Comparison of ENCODE assay signal across 24 mouse cellular contexts in the genomic region with DNA sequence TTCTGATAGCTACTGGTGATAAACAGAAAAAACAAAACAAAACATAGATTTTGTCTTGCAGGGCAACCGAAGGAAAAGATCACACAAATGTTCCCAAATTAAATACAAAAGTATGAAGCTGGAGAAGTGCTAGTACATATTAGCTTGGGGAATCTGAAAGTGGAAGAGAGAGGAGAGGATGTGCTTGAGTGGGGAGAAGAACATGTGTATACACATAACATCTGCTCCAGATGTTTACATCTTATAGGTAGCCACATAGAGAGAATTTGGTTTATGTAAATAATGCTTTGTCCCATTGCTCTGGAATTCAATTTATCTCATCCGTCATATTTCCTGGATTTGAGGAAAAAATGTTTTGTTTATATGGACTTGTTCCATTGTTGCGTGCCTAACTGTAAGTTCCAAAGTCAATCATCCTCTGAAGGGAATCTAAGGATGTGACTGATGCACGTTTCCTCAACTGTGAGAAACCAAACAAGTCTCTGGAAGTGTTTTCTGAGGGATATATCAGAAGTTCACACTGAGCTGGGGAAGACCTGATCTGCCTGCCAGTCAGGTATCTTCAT. TPM values are rescaled to one million over a fixed set of nuclear protein-coding genes. Genes with fewer than 3 reads are reported as not detected.
DNase-seq lines count a peak whose midpoint lies in the region; ATAC-seq and TF ChIP-seq lines count a peak whose summit lies in the region.
"Had no signal": no experiment of that assay in that cellular context is flagged by ENCODE, and none has a peak within 500 bp of the region (broad histone marks: within the 10 kb centered on the region; RNA-seq: fewer than 3 reads in every experiment).

No protein-coding gene starts in this region.

- no peak for TF ChIP-seq RAD21 in CH12.LX (IDR thresholded peaks at IDR 0.05; ENCODE audit: low read depth, low read length)

- H3K4me3 ChIP-seq in gastrocnemius, adult 2 months, result no peak overlapping the region
- peak overlapping the region; percentile 1 for H3K4me3 ChIP-seq in lung, adult 2 months (replicated peaks; ENCODE audit: extremely low read depth, low read depth, low read length)
- H3K4me3 ChIP-seq in CH12.LX (replicated peaks in 1 of 3; ENCODE audit: low read depth in 2 of 3, low read length in 2 of 3, poor library complexity in 1 of 3), result no peak overlapping the region
- no peak overlapping the region for H3K4me3 ChIP-seq in intestine, postnatal 0 days (ENCODE audit: low read depth, low read length)
- H3K4me3 ChIP-seq in liver, embryonic 11.5 days (ENCODE audit: low read depth, low read length), result no peak overlapping the region
- H3K4me3 ChIP-seq in hindbrain, embryonic 12.5 days, result no peak overlapping the region
- H3K4me3 ChIP-seq: embryonic facial prominence, embryonic 13.5 days; forebrain, embryonic 10.5 days; forebrain, embryonic 15.5 days; heart, embryonic 10.5 days; heart, embryonic 15.5 days; hindbrain, embryonic 15.5 days; liver, embryonic 15.5 days had no signal

- in situ Hi-C loops in CH12.LX (cut with MboI; ENCODE audit: low pct_ligation_motif_present, low pct_unique_long_range_greater_than_20kb, low sequenced_read_pairs), result no loop called here

- no peak for TF ChIP-seq EP300 in CH12.LX (IDR thresholded peaks at IDR 0.05; ENCODE audit: low read length)

- intact Hi-C loops in gastrocnemius, adult 2 months (cut with DNase I), result loop anchor here (5.0 kb wide), 1 partner anchor 44 kb away; the partner anchor contains the start of gene Cd200
- intact Hi-C loops in gastrocnemius, postnatal 14 days (cut with DNase I; ENCODE audit: low total_unique reads), result no loop called here

- H3K4me2 ChIP-seq in CH12.LX (ENCODE audit: insufficient read depth, low read depth, poor library complexity, severe bottlenecking), result no peak overlapping the region
- H3K4me2 ChIP-seq in intestine, postnatal 0 days (replicated peaks; ENCODE audit: low read depth), result no peak overlapping the region
- H3K4me2 ChIP-seq in liver, embryonic 11.5 days, result no peak overlapping the region
- no peak overlapping the region for H3K4me2 ChIP-seq in hindbrain, embryonic 12.5 days (replicated peaks)
- H3K4me2 ChIP-seq: embryonic facial prominence, embryonic 13.5 days; forebrain, embryonic 15.5 days; heart, embryonic 15.5 days; hindbrain, embryonic 15.5 days; liver, embryonic 15.5 days had no signal

- WGBS in lung, adult 2 months, result 33% methylated on average over 4 of the region's 4 CpGs
- WGBS in intestine, postnatal 0 days, result 71% methylated on average over 4 of the region's 4 CpGs
- WGBS in liver, embryonic 11.5 days, result 69% methylated on average over 4 of the region's 4 CpGs
- WGBS in hindbrain, embryonic 12.5 days, result 85% methylated on average over 4 of the region's 4 CpGs

- H3K9ac ChIP-seq in CH12.LX (ENCODE audit: insufficient read depth, low read depth), result no peak overlapping the region
- H3K9ac ChIP-seq in intestine, postnatal 0 days (ENCODE audit: low read depth, low read length), result no peak overlapping the region
- no peak overlapping the region for H3K9ac ChIP-seq in liver, embryonic 11.5 days (ENCODE audit: low read depth, low read length)
- no peak overlapping the region for H3K9ac ChIP-seq in hindbrain, embryonic 12.5 days
- H3K9ac ChIP-seq: embryonic facial prominence, embryonic 13.5 days; forebrain, embryonic 15.5 days; heart, embryonic 15.5 days; hindbrain, embryonic 15.5 days; liver, embryonic 15.5 days had no signal

- no peak for TF ChIP-seq POLR2A in lung, adult 2 months (IDR thresholded peaks at IDR 0.05; ENCODE audit: borderline replicate concordance, extremely low read depth, low read depth, low read length)
- no peak for TF ChIP-seq POLR2A in CH12.LX (IDR thresholded peaks at IDR 0.05; ENCODE audit: low read depth, low read length)

- no peak for DNase-seq in gastrocnemius, adult 2 months
- no peak for DNase-seq in gastrocnemius, postnatal 14 days
- DNase-seq in lung, adult 2 months, result no peak
- no peak for DNase-seq in lung, postnatal 14 days
- no peak for DNase-seq in CH12.LX (ENCODE audit: extremely low read depth)
- no peak for DNase-seq in liver, embryonic 11.5 days (ENCODE audit: low spot score)
- DNase-seq: adrenal gland, adult 8-10 months; cerebellum, adult 8-10 months; cerebellum, postnatal 36 days; kidney, postnatal 14 days; liver; midbrain, embryonic 14.5 days; thymus, adult 2 months; thymus, postnatal 36 days had no signal

- TF ChIP-seq CTCF in gastrocnemius, adult 2 months (IDR thresholded peaks at IDR 0.05), result no peak
- no peak for TF ChIP-seq CTCF in lung, adult 2 months (IDR thresholded peaks at IDR 0.05; ENCODE audit: insufficient read depth, low read length)
- no peak for TF ChIP-seq CTCF in CH12.LX (conservative IDR thresholded peaks at IDR 0.05 in 1 of 2, IDR thresholded peaks at IDR 0.05 in 1 of 2; ENCODE audit: low read depth in 2 of 2, low read length in 2 of 2)
- no peak for TF ChIP-seq CTCF in intestine, postnatal 0 days (IDR thresholded peaks at IDR 0.05; ENCODE audit: low read depth)

- no peaks in the 10 kb centered on the region for H3K79me2 ChIP-seq in CH12.LX (replicated peaks; ENCODE audit: control insufficient read depth, extremely low read depth, insufficient read depth, poor library complexity, severe bottlenecking)

- no peaks in the 10 kb centered on the region for H3K36me3 ChIP-seq in CH12.LX (replicated peaks in 1 of 2; ENCODE audit: control insufficient read depth in 1 of 2, insufficient read depth in 1 of 2, low read length in 1 of 2)
- H3K36me3 ChIP-seq in intestine, postnatal 0 days (ENCODE audit: control insufficient read depth, insufficient read depth), result no peaks in the 10 kb centered on the region
- H3K36me3 ChIP-seq in liver, embryonic 11.5 days (ENCODE audit: control insufficient read depth, insufficient read depth, low read length), result no peaks in the 10 kb centered on the region
- H3K36me3 ChIP-seq in hindbrain, embryonic 12.5 days, result no peaks in the 10 kb centered on the region
- H3K36me3 ChIP-seq: embryonic facial prominence, embryonic 13.5 days; forebrain, embryonic 10.5 days; forebrain, embryonic 15.5 days; G1E; heart, embryonic 10.5 days; heart, embryonic 15.5 days; hindbrain, embryonic 15.5 days; liver, embryonic 15.5 days had no signal

- no peak for ATAC-seq in intestine, postnatal 0 days
- ATAC-seq in liver, embryonic 11.5 days (replicated peaks; ENCODE audit: low FRiP score), result no peak
- ATAC-seq in hindbrain, embryonic 12.5 days (ENCODE audit: low FRiP score), result no peak
- ATAC-seq: forebrain, embryonic 15.5 days had no signal

- H3K4me1 ChIP-seq in lung, adult 2 months (ENCODE audit: control insufficient read depth, insufficient read depth, low read length), result peaks cover 20% of the 10 kb centered on the region
- peaks cover 0 to 8% of the 10 kb centered on the region in 2 experiments; a peak in 1 of 4 replicates for H3K4me1 ChIP-seq in CH12.LX (ENCODE audit: control insufficient read depth in 1 of 2, insufficient read depth in 2 of 2)
- 0 out of 2 replicates have a peak, but pooled peaks cover 5% of the 10 kb centered on the region for H3K4me1 ChIP-seq in intestine, postnatal 0 days (replicated peaks; ENCODE audit: control insufficient read depth, insufficient read depth, low read length)
- H3K4me1 ChIP-seq in liver, embryonic 11.5 days (replicated peaks; ENCODE audit: control insufficient read depth, insufficient read depth, low read length), result no peaks in the 10 kb centered on the region
- no peaks in the 10 kb centered on the region for H3K4me1 ChIP-seq in hindbrain, embryonic 12.5 days
- H3K4me1 ChIP-seq: embryonic facial prominence, embryonic 13.5 days; forebrain, embryonic 15.5 days; heart, embryonic 10.5 days; heart, embryonic 15.5 days; hindbrain, embryonic 15.5 days; liver, embryonic 15.5 days had no signal

- peak overlapping the region; percentile 73 for H3K27ac ChIP-seq in gastrocnemius, adult 2 months
- H3K27ac ChIP-seq in CH12.LX (ENCODE audit: insufficient read depth, low read depth), result no peak overlapping the region
- peak overlapping the region; percentile 70 for H3K27ac ChIP-seq in intestine, postnatal 0 days (ENCODE audit: low read depth, low read length)
- no peak overlapping the region for H3K27ac ChIP-seq in liver, embryonic 11.5 days (ENCODE audit: low read depth, low read length)
- no peak overlapping the region for H3K27ac ChIP-seq in hindbrain, embryonic 12.5 days
- H3K27ac ChIP-seq: embryonic facial prominence, embryonic 13.5 days; forebrain, embryonic 10.5 days; forebrain, embryonic 15.5 days; heart, embryonic 10.5 days; heart, embryonic 15.5 days; hindbrain, embryonic 15.5 days; liver, embryonic 15.5 days had no signal

- H3K9me3 ChIP-seq in CH12.LX (replicated peaks; ENCODE audit: low read length), result no peaks in the 10 kb centered on the region
- H3K9me3 ChIP-seq in intestine, postnatal 0 days (ENCODE audit: control insufficient read depth), result no peaks in the 10 kb centered on the region
- no peaks in the 10 kb centered on the region for H3K9me3 ChIP-seq in liver, embryonic 11.5 days (ENCODE audit: control insufficient read depth, low read length)
- H3K9me3 ChIP-seq in hindbrain, embryonic 12.5 days (replicated peaks), result no peaks in the 10 kb centered on the region
- H3K9me3 ChIP-seq: embryonic facial prominence, embryonic 13.5 days; forebrain, embryonic 10.5 days; forebrain, embryonic 15.5 days; G1E; heart, embryonic 10.5 days; heart, embryonic 15.5 days; hindbrain, embryonic 15.5 days; liver, embryonic 15.5 days had no signal

- no peaks in the 10 kb centered on the region for H3K27me3 ChIP-seq in CH12.LX (replicated peaks)
- H3K27me3 ChIP-seq in intestine, postnatal 0 days (replicated peaks; ENCODE audit: control insufficient read depth, insufficient read depth, low read length), result no peaks in the 10 kb centered on the region
- H3K27me3 ChIP-seq in liver, embryonic 11.5 days (replicated peaks; ENCODE audit: control insufficient read depth, insufficient read depth, low read length), result no peaks in the 10 kb centered on the region
- H3K27me3 ChIP-seq in hindbrain, embryonic 12.5 days, result no peaks in the 10 kb centered on the region
- H3K27me3 ChIP-seq: embryonic facial prominence, embryonic 13.5 days; forebrain, embryonic 15.5 days; heart, embryonic 15.5 days; hindbrain, embryonic 15.5 days; liver, embryonic 15.5 days had no signal

- dilution Hi-C loops in CH12.LX (cut with MboI; ENCODE audit: extremely low pct_ligation_motif_present, extremely low pct_unique_long_range_greater_than_20kb, low sequenced_read_pairs), result no loop called here

TF ChIP-seq in CH12.LX, 34 proteins besides CTCF, POLR2A, EP300 and RAD21:
- no peak for TF ChIP-seq MXI1 (IDR thresholded peaks at IDR 0.05; ENCODE audit: low read depth, low read length)
- 0 out of 2 replicates have a peak, but pooled peaks have one; percentile 23 for TF ChIP-seq CHD1 (IDR thresholded peaks at IDR 0.05; ENCODE audit: low read depth, low read length)
TF ChIP-seq in CH12.LX: peak in this region for 1.

RNA-seq across cellular contexts. Expression of gene Cd200, which starts 45.3 kb away (rescaled TPM):
- total RNA-seq in gastrocnemius, adult 2 months (2021), result 10 to 100 TPM; 10.4 to 20.1 TPM
- total RNA-seq in gastrocnemius, postnatal 14 days (2021), result 10 to 100 TPM; 31.6 to 41.3 TPM
- 207 and 212 TPM in 2 replicates for polyA plus RNA-seq in lung, adult 2 months (2012; rRNA removed)
- 63.0 and 77.5 TPM in 2 replicates for total RNA-seq in CH12.LX (2012; rRNA removed)
- 13.7 and 15.1 TPM in 2 replicates for total RNA-seq in CH12.LX (2014; rRNA removed)
- polyA plus RNA-seq in CH12.LX (2012; ENCODE audit: insufficient read length, low read depth), result 15.3 and 17.0 TPM in 2 replicates
- polyA plus RNA-seq in intestine, postnatal 0 days (2015; fragmentation: Nextera tagmentation; extraction: Ambion mirVana), result 108 and 114 TPM in 2 replicates
- 2.5 and 3.0 TPM in 2 replicates for polyA plus RNA-seq in liver, embryonic 11.5 days (2014; fragmentation: Nextera tagmentation; extraction: Ambion mirVana)
- 94.5 and 99.2 TPM in 2 replicates for polyA plus RNA-seq in hindbrain, embryonic 12.5 days (2016; fragmentation: Nextera tagmentation; extraction: Ambion mirVana)
- total RNA-seq: G1E had no signal
- polyA plus RNA-seq: G1E had no signal

Comparison
In these comparisons a context has a peak if more than half of its experiments do, and no peak if none do; other contexts are left out.
1. H3K27ac ChIP-seq: peak in gastrocnemius, adult 2 months (single experiment) and intestine, postnatal 0 days (single experiment); none in CH12.LX (single experiment), liver, embryonic 11.5 days (single experiment) and hindbrain, embryonic 12.5 days (single experiment).